Mouse (Mus musculus): ENCODE results near the gene Sbno1.
A peak's percentile ranks its signal among the peaks of the same experiment; 100 is the strongest.
"Not testable (repeated sequence)": the region's sequence is repeated elsewhere in the genome, so short reads cannot be mapped to it uniquely, and the experiment has no call there.

Gene Sbno1

GRCm38 (mm10) chr5:124364173-124364918, 61.5 kb downstream of the Sbno1 start:
- no peak for DNase-seq

GRCm38 (mm10) chr5:124362982-124363381, 62.8 kb downstream of the Sbno1 start, which contains the start of gene Cdk2ap1:
Gene Cdk2ap1, minus strand, starts transcription at chr5:124363082.
- DNase-seq, result not testable (repeated sequence)

- no peak for DNase-seq
These were observed 66.2 kb downstream of the Sbno1 start for GRCm38 (mm10) chr5:124359641-124360040.

- no peak for DNase-seq
These were observed 69.1 kb downstream of the Sbno1 start for GRCm38 (mm10) chr5:124356695-124357094.

- no peak for DNase-seq
These were observed 70.3 kb downstream of the Sbno1 start for GRCm38 (mm10) chr5:124355425-124355959.

- no peak for DNase-seq
These were observed 71.0 kb downstream of the Sbno1 start for GRCm38 (mm10) chr5:124354574-124355424.

- peak; percentile 62 for DNase-seq
These were observed 71.9 kb downstream of the Sbno1 start for GRCm38 (mm10) chr5:124353726-124354547.

- DNase-seq, result peak; percentile 49
These were observed 72.6 kb downstream of the Sbno1 start for GRCm38 (mm10) chr5:124353011-124353725.

- peak; percentile 80 for DNase-seq
These were observed 73.5 kb downstream of the Sbno1 start for GRCm38 (mm10) chr5:124352141-124352920.

GRCm38 (mm10) chr5:124351604-124352003, 74.2 kb downstream of the Sbno1 start:
- DNase-seq, result no peak

GRCm38 (mm10) chr5:124351111-124351560, 74.7 kb downstream of the Sbno1 start:
- peak; percentile 64 for DNase-seq

GRCm38 (mm10) chr5:124350350-124350749, 75.5 kb downstream of the Sbno1 start:
- DNase-seq, result no peak

GRCm38 (mm10) chr5:124349196-124349595, 76.6 kb downstream of the Sbno1 start:
- DNase-seq, result no peak

- DNase-seq, result no peak
These were observed 82.9 kb downstream of the Sbno1 start for GRCm38 (mm10) chr5:124342897-124343296.

- DNase-seq, result not testable (repeated sequence)
These were observed 84.0 kb downstream of the Sbno1 start for GRCm38 (mm10) chr5:124341753-124342339.

GRCm38 (mm10) chr5:124338791-124339190, 87.0 kb downstream of the Sbno1 start:
- DNase-seq, result no peak

GRCm38 (mm10) chr5:124337909-124338308, 87.9 kb downstream of the Sbno1 start:
- no peak for DNase-seq

GRCm38 (mm10) chr5:124337103-124337502, 88.7 kb downstream of the Sbno1 start:
- no peak for DNase-seq

- DNase-seq, result no peak
These were observed 91.4 kb downstream of the Sbno1 start for GRCm38 (mm10) chr5:124334392-124334791.

- DNase-seq, result no peak
These were observed 95.7 kb downstream of the Sbno1 start for GRCm38 (mm10) chr5:124330086-124330485.

Measured in right cerebral cortex, postnatal 4 days (tissue).